Mouse (Mus musculus) limb, embryonic 14.5 days (tissue): ENCODE results near the gene Ankzf1. TPM values are rescaled to one million over a fixed set of nuclear protein-coding genes. Genes with fewer than 3 reads are reported as not detected.

Experiments used
- ATAC-seq: fragments of 200-750 bp; cut with Nextera tagmentation; 2 replicates; pipeline ENCODE4 v1.8.0; 2017; ENCODE audit warnings: low read depth, moderate number of reproducible peaks, moderate TSS enrichment; ENCODE audit not compliant: low FRiP score
- DNase-seq: peaks from one replicate; pipeline ENCODE4 v3.0.0-alpha.2; 2015; ENCODE audit warnings: low spot score
- H3K27ac ChIP-seq: fragments of 300-500 bp; sonication (generic); replicated peaks from 2 replicates; pipeline ENCODE4 v1.5.1; 2014; ENCODE audit warnings: low read depth, mild to moderate bottlenecking, low read length, moderate library complexity, mixed read lengths
- H3K27me3 ChIP-seq: fragments of 300-500 bp; sonication (generic); 2 replicates; pipeline ENCODE4 v1.6.1; 2014; ENCODE audit warnings: low read length, mixed read lengths; ENCODE audit not compliant: control insufficient read depth, insufficient read depth
- H3K36me3 ChIP-seq: fragments of 300-500 bp; sonication (generic); 2 replicates; pipeline ENCODE4 v1.6.1; 2014; ENCODE audit warnings: mild to moderate bottlenecking, low read length, moderate library complexity, mixed read lengths; ENCODE audit not compliant: control insufficient read depth, insufficient read depth
- H3K4me1 ChIP-seq: fragments of 300-500 bp; sonication (generic); 2 replicates; pipeline ENCODE4 v1.6.1; 2014; ENCODE audit warnings: antibody characterized with exemption, low read length, mixed read lengths; ENCODE audit not compliant: control insufficient read depth, insufficient read depth
- H3K4me2 ChIP-seq: fragments of 300-500 bp; sonication (generic); replicated peaks from 2 replicates; pipeline ENCODE4 v1.6.1; 2014; ENCODE audit warnings: low read depth, mild to moderate bottlenecking, low read length, moderate library complexity; ENCODE audit not compliant: severe bottlenecking
- H3K4me3 ChIP-seq: fragments of 300-500 bp; sonication (generic); replicated peaks from 2 replicates; pipeline ENCODE4 v1.5.1; 2014; ENCODE audit warnings: low read length
- H3K9ac ChIP-seq: fragments of 300-500 bp; sonication (generic); 2 replicates; pipeline ENCODE4 v1.6.1; 2014; ENCODE audit warnings: mild to moderate bottlenecking, low read depth, low read length, moderate library complexity; ENCODE audit not compliant: severe bottlenecking
- H3K9me3 ChIP-seq: fragments of 300-500 bp; sonication (generic); 2 replicates; pipeline ENCODE4 v1.6.1; 2016; ENCODE audit warnings: low read length; ENCODE audit not compliant: control insufficient read depth
- POLR2A ChIP-seq: fragments of 200-500 bp; IDR thresholded peaks from 2 replicates; pipeline ENCODE4 v1.8.0; 2012; ENCODE audit warnings: inconsistent platforms, mild to moderate bottlenecking, moderate library complexity, borderline replicate concordance; ENCODE audit not compliant: insufficient read depth, insufficient read length; ENCODE audit errors: extremely low read depth
- WGBS: fragments of 180-500 bp; shearing (Covaris S2); extraction: QIAGEN DNeasy Blood & Tissue Kit; methylation state at CpG from one replicate; pipeline ENCODE4 v1.1.7; 2014; 5-methylcytosine and 5-hydroxymethylcytosine counted together
- microRNA-seq: library from miRNA; unstranded; fragments of <30 nt; microRNA quantifications from one replicate; pipeline ENCODE4, GENCODE M21; 2016
- polyA plus RNA-seq, 2 experiments: library from polyadenylated mRNA; depleted of rRNA in 1 of 2; stranded (reverse) in 1 of 2; unstranded in 1 of 2; fragments of >200 nt; fragmentation: Nextera tagmentation in 1 of 2; extraction: Ambion mirVana in 1 of 2; gene quantifications; 2 replicates each; pipeline versions ENCODE4 v1.2.1 to v1.2.3; 2012 to 2014

The Ankzf1 gene
- polyA plus RNA-seq, 2 experiments = 19.2 to 34.1 TPM

DNA sequence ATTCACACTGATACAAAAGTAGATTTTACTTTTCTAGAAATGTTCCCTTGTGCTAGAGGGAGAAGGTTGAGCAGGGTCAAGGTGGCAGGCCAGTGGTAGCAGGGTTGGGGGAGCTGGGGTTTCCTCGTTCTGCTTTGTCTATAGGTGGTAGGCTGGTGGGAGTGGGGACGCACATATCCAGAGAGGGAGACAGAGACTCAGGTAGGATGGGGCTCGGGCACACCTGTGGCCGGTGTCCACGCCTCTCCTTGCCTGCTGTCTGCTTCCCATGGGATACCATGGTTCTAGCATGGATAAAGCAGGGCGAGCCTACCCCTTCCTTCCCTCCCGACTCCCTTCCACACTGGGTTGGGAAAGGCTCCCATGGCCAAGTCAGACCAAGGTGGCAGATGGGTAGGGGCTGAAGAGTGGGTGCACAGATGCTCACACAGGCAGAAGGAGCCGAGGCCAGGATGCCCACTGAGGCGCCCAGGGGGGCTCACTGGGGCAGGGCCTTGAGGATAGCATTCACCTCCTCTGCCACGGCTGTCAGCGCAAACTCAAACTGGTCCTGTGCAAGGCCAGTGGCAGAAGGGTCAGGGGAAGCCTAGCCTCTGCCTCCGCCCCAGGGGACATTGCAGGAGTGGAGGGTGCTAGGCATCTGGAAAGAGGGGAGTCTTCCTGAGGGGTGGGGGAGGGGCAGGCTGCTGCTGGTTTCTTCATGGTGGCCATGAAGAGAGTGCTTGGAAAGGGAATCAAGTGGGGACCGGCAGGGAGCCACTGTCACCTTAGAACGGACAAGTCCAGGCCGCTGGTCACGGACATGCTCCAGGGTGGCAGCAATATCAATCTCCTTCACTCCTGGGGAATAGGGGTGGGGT, 55.4 kb downstream of the Ankzf1 start:
- Histone ChIP-seq H3K27me3 (no peaks in the 10 kb centered on the region), H3K4me3 (no peak overlapping the region), H3K36me3 (peaks cover 18% of the 10 kb centered on the region), H3K4me2 (no peak overlapping the region), H3K9me3 (no peaks in the 10 kb centered on the region), H3K27ac (no peak overlapping the region), H3K9ac (no peak overlapping the region), H3K4me1 (peaks cover 7% of the 10 kb centered on the region; the same call in 1 of the 2 replicates)
- DNase-seq (no peak), ATAC-seq (no peak)
- WGBS = 82% methylated on average over 16 of the region's 16 CpGs
- no peak for TF ChIP-seq POLR2A

GRCm38 (mm10) chr1:75248041-75248772, 56.3 kb downstream of the Ankzf1 start:
- no peak overlapping the region for H3K27ac ChIP-seq
- H3K4me1 ChIP-seq = peaks cover 7% of the 10 kb centered on the region; the same call in 1 of the 2 replicates
- WGBS = 39% methylated on average over 9 of the region's 9 CpGs
- H3K4me2 ChIP-seq = no peak overlapping the region
- no peak for TF ChIP-seq POLR2A
- H3K27me3 ChIP-seq = no peaks in the 10 kb centered on the region
- H3K4me3 ChIP-seq = no peak overlapping the region
- ATAC-seq = peak; percentile 37; the same call in 1 of the 2 replicates
- no peak for DNase-seq
- H3K36me3 ChIP-seq = peaks cover 12% of the 10 kb centered on the region
- no peak overlapping the region for H3K9ac ChIP-seq
- no peaks in the 10 kb centered on the region for H3K9me3 ChIP-seq

Small RNA genes lying within 50 kb of the gene (microRNA-seq; reads per million reads assigned to microRNA genes)
- not detected for gene Gm27943

Other genes with a start within 250 kb of the Ankzf1 start
- 30.6 and 41.2 TPM in 2 replicates for gene Ihh, start 240.5 kb upstream of the Ankzf1 start, polyA plus RNA-seq (2012; rRNA removed)
- 6.0 and 7.3 TPM in 2 replicates for gene Ihh, start 240.5 kb upstream of the Ankzf1 start, polyA plus RNA-seq (2014; fragmentation: Nextera tagmentation; extraction: Ambion mirVana)
- 4.4 and 4.8 TPM in 2 replicates for gene Nhej1, start 67.0 kb upstream of the Ankzf1 start, polyA plus RNA-seq (2012; rRNA removed)
- gene Nhej1, start 67.0 kb upstream of the Ankzf1 start, polyA plus RNA-seq (2014; fragmentation: Nextera tagmentation; extraction: Ambion mirVana) = 7.8 and 10.8 TPM in 2 replicates
- gene Slc23a3, start 58.3 kb upstream of the Ankzf1 start, polyA plus RNA-seq (2012; rRNA removed) = 0.55 and 0.58 TPM in 2 replicates
- gene Slc23a3, start 58.3 kb upstream of the Ankzf1 start, polyA plus RNA-seq (2014; fragmentation: Nextera tagmentation; extraction: Ambion mirVana) = 0.11 and 0.12 TPM in 2 replicates
- 48.1 and 56.7 TPM in 2 replicates for gene Cnppd1, start 49.4 kb upstream of the Ankzf1 start, polyA plus RNA-seq (2012; rRNA removed)
- gene Cnppd1, start 49.4 kb upstream of the Ankzf1 start, polyA plus RNA-seq (2014; fragmentation: Nextera tagmentation; extraction: Ambion mirVana) = 37.8 and 39.7 TPM in 2 replicates
- gene Retreg2, start 49.4 kb upstream of the Ankzf1 start, polyA plus RNA-seq (2012; rRNA removed) = 74.8 and 101 TPM in 2 replicates
- 46.4 and 48.1 TPM in 2 replicates for gene Retreg2, start 49.4 kb upstream of the Ankzf1 start, polyA plus RNA-seq (2014; fragmentation: Nextera tagmentation; extraction: Ambion mirVana)
- 53.2 and 58.5 TPM in 2 replicates for gene Zfand2b, start 23.5 kb upstream of the Ankzf1 start, polyA plus RNA-seq (2012; rRNA removed)
- 40.2 TPM in 2 replicates for gene Zfand2b, start 23.5 kb upstream of the Ankzf1 start, polyA plus RNA-seq (2014; fragmentation: Nextera tagmentation; extraction: Ambion mirVana)
- gene Abcb6, start 11.8 kb upstream of the Ankzf1 start, polyA plus RNA-seq (2012; rRNA removed) = 27.3 and 34.2 TPM in 2 replicates
- 29.7 and 34.1 TPM in 2 replicates for gene Abcb6, start 11.8 kb upstream of the Ankzf1 start, polyA plus RNA-seq (2014; fragmentation: Nextera tagmentation; extraction: Ambion mirVana)
- gene Atg9a, start within 50 bp of the Ankzf1 start, polyA plus RNA-seq (2012; rRNA removed) = 46.1 and 62.3 TPM in 2 replicates
- 31.5 and 33.9 TPM in 2 replicates for gene Atg9a, start within 50 bp of the Ankzf1 start, polyA plus RNA-seq (2014; fragmentation: Nextera tagmentation; extraction: Ambion mirVana)
- 41.4 and 46.0 TPM in 2 replicates for gene Glb1l, start 18.7 kb downstream of the Ankzf1 start, polyA plus RNA-seq (2012; rRNA removed)
- 17.7 and 18.2 TPM in 2 replicates for gene Glb1l, start 18.7 kb downstream of the Ankzf1 start, polyA plus RNA-seq (2014; fragmentation: Nextera tagmentation; extraction: Ambion mirVana)
- 245 and 269 TPM in 2 replicates for gene Stk16, start 18.7 kb downstream of the Ankzf1 start, polyA plus RNA-seq (2012; rRNA removed)
- 110 and 118 TPM in 2 replicates for gene Stk16, start 18.7 kb downstream of the Ankzf1 start, polyA plus RNA-seq (2014; fragmentation: Nextera tagmentation; extraction: Ambion mirVana)
- gene Tuba4a, start 27.7 kb downstream of the Ankzf1 start, polyA plus RNA-seq (2012; rRNA removed) = 20.9 and 25.1 TPM in 2 replicates
- 38.5 and 55.9 TPM in 2 replicates for gene Tuba4a, start 27.7 kb downstream of the Ankzf1 start, polyA plus RNA-seq (2014; fragmentation: Nextera tagmentation; extraction: Ambion mirVana)
- not detected in 2 replicates for gene A630095N17Rik, start 40.0 kb downstream of the Ankzf1 start, polyA plus RNA-seq (2012; rRNA removed)
- gene A630095N17Rik, start 40.0 kb downstream of the Ankzf1 start, polyA plus RNA-seq (2014; fragmentation: Nextera tagmentation; extraction: Ambion mirVana) = not detected in 2 replicates
- gene Dnajb2, start 44.3 kb downstream of the Ankzf1 start, polyA plus RNA-seq (2012; rRNA removed) = 41.9 and 44.9 TPM in 2 replicates
- 20.4 and 22.4 TPM in 2 replicates for gene Dnajb2, start 44.3 kb downstream of the Ankzf1 start, polyA plus RNA-seq (2014; fragmentation: Nextera tagmentation; extraction: Ambion mirVana)
- 0.42 and 0.54 TPM in 2 replicates for gene Ptprn, start 72.4 kb downstream of the Ankzf1 start, polyA plus RNA-seq (2012; rRNA removed)
- 0.12 and 0.44 TPM in 2 replicates for gene Ptprn, start 72.4 kb downstream of the Ankzf1 start, polyA plus RNA-seq (2014; fragmentation: Nextera tagmentation; extraction: Ambion mirVana)
- gene Resp18, start 86.3 kb downstream of the Ankzf1 start, polyA plus RNA-seq (2012; rRNA removed) = 0.16 TPM in 1 of 2 replicates, not detected in the other
- gene Resp18, start 86.3 kb downstream of the Ankzf1 start, polyA plus RNA-seq (2014; fragmentation: Nextera tagmentation; extraction: Ambion mirVana) = not detected in 2 replicates
- gene Dnpep, start 125.8 kb downstream of the Ankzf1 start, polyA plus RNA-seq (2012; rRNA removed) = 126 and 142 TPM in 2 replicates
- gene Dnpep, start 125.8 kb downstream of the Ankzf1 start, polyA plus RNA-seq (2014; fragmentation: Nextera tagmentation; extraction: Ambion mirVana) = 112 and 115 TPM in 2 replicates
- 50.7 and 53.7 TPM in 2 replicates for gene Des, start 168.2 kb downstream of the Ankzf1 start, polyA plus RNA-seq (2012; rRNA removed)
- gene Des, start 168.2 kb downstream of the Ankzf1 start, polyA plus RNA-seq (2014; fragmentation: Nextera tagmentation; extraction: Ambion mirVana) = 59.0 and 78.6 TPM in 2 replicates
- 77.9 and 114 TPM in 2 replicates for gene Speg, start 183.1 kb downstream of the Ankzf1 start, polyA plus RNA-seq (2012; rRNA removed)
- 15.3 and 21.8 TPM in 2 replicates for gene Speg, start 183.1 kb downstream of the Ankzf1 start, polyA plus RNA-seq (2014; fragmentation: Nextera tagmentation; extraction: Ambion mirVana)
- 144 and 199 TPM in 2 replicates for gene Gmppa, start 243.8 kb downstream of the Ankzf1 start, polyA plus RNA-seq (2012; rRNA removed)
- 71.8 and 74.9 TPM in 2 replicates for gene Gmppa, start 243.8 kb downstream of the Ankzf1 start, polyA plus RNA-seq (2014; fragmentation: Nextera tagmentation; extraction: Ambion mirVana)